Mouse (Mus musculus) layer of hippocampus, adult 2 months (tissue): ENCODE data around the gene Rnd2. TPM values are rescaled to one million over a fixed set of nuclear protein-coding genes. Genes with fewer than 3 reads are reported as not detected.
A peak's percentile ranks its signal among the peaks of the same experiment; 100 is the strongest.
"Not testable (repeated sequence)": the region's sequence is repeated elsewhere in the genome, so short reads cannot be mapped to it uniquely, and the experiment has no call there.

Source experiments
- DNase-seq, 2 experiments: peaks; one replicate each; pipeline ENCODE4 v3.0.0; 2022; ENCODE audit warnings: low spot score in 2 of 2
- H3K27ac ChIP-seq: fragments of 200-600 bp; 2 replicates; pipeline ENCODE4 v1.8.1; 2022
- H3K4me3 ChIP-seq: fragments of 200-600 bp; 2 replicates; pipeline ENCODE4 v1.8.1; 2022; ENCODE audit warnings: mild to moderate bottlenecking
- CTCF ChIP-seq: fragments of 200-600 bp; conservative IDR thresholded peaks from 2 replicates; pipeline ENCODE4 v1.8.1; 2022; ENCODE audit warnings: antibody characterized with exemption, mild to moderate bottlenecking, moderate library complexity
- total RNA-seq, 2 experiments: library from RNA; stranded (reverse); gene quantifications; 2 replicates each; pipeline ENCODE4 v1.2.3; 2021

Gene Rnd2
- total RNA-seq, 2 experiments from 2014 or later: 113 to 122 TPM

DNA sequence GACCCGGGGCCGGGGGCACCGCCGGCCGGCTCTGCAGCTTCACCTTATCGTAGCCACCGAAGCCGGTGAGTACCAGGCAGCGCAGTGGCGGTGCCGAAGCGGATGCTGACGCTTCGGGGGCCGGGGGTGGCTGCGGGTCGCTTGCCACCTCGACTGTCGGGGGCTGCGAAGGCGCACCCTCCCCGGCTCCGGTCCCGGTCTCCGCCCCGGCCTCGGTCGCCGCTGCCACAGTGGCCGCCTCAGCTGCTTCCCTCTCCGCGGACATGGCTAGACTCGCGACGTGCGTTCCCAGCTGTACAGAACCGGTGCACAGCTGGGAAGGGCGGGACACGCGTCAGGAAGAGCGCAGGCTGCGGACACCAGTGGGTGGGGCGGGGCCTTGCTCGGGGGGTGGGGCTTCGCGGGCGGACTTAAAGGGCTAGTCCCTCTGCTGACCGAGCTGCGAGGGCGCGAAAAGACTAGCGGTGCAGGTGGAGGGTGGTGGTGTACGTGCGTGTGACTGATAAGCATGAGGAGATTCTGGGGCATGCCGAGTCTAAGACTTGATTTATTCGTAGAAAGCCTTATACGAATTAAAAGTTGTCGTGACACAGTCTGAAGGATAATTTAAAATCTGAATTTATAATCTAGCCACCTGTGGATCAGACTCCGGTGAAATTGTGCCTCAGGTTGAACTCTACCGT is 1.2 kb downstream of the Rnd2 start, which contains the start of gene Vat1:
TSS of gene Vat1 (minus strand) at position 362 of the 683 bp plus-strand sequence.
- peak within 1 kb of the TSS; percentile 81 for H3K27ac ChIP-seq
- DNase-seq: peak in 1 of 2 experiments; percentile 45
- H3K4me3 ChIP-seq: peak within 1 kb of the TSS; percentile 63
- peak; percentile 37 for TF ChIP-seq CTCF

DNA sequence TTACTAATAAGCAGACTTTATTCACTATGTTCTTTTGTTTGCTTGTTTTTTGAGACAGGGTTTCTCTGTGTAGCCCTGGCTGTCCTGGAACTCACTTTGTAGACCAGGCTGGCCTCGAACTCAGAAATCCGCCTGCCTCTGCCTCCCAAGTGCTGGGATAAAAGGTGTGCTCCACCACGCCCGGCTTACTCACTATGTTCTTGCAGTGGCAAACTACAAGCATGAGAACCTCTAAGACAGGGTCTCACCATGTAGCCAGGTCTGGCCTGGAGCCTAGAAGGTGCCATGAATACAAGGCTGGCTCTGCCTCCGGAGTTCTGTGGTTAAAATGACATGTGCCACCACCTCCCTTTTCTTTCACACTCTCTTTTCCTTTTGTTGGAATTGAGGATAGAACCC is 1.8 kb downstream of the Rnd2 start:
- H3K4me3 ChIP-seq: peak overlapping the region; percentile 63
- not testable (repeated sequence) for H3K27ac ChIP-seq

DNA sequence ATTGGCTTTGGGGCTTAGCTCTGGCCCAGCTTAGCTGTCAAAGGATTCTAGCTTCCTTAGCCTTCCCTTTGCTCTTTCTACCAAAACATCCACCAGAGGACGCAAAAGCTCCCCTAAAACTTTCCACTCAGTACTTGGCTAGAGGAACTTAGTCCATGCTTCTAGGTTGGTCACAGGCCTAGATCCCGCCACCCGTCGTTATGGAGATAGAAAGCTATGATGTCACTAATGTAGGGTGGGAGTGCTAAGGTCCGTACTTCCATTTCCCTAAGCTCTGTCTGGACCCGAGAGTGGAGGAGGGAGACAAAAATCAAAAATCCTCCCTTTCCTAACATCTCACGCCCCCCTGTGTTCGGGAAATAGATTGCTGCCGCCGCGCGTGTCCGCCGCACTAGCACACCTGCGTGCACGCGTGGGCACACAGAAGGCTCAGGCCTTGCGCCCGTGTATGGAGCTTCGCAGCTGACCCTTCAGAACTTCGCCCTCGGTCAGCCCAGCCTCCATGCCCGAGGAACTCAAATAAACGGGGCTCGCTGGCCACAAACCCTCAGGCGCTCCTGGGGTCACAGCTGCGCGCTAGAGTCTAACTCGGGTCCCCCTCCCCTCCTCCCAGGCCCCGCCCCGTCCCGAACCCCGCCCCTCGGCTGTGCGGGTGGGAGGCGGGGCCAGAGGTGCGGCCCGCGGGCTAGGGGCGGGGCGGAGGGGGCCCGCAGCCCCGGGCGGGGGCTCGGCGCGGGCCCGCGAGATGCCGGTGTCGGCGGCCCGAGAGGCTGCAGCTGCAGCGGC is 2.9 kb downstream of the Rnd2 start:
- DNase-seq: peak; percentile 62 to 71
- Histone ChIP-seq H3K27ac (peak overlapping the region; percentile 85), H3K4me3 (peak overlapping the region; percentile 68)
- TF ChIP-seq CTCF: peak; percentile 85

More for the DNA sequence above, 1.8 kb downstream of the Rnd2 start:
- DNase-seq: not testable (repeated sequence)

DNA sequence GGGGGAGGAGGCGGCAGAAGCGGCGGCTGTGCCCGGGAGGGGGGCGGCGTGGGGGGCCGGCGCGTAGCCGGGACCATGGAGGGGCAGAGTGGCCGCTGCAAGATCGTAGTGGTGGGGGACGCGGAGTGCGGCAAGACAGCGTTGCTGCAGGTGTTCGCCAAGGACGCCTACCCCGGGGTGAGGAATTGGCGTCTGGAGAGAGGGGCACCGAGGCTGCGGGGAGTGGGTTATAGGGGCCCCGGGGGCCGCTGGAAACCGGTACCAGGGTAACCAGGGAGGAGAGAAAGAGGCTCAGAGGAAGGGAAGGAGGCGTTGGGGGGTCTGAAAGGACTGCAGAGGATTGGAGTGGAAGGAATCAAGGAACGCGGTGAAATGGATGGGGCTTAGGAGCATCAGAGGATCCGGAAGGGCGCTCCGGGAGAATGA is 3.5 kb downstream of the Rnd2 start:
- TF ChIP-seq CTCF: no peak
- H3K27ac ChIP-seq: peak overlapping the region; percentile 85
- peak overlapping the region; percentile 68 for H3K4me3 ChIP-seq
- no peak for DNase-seq

DNA sequence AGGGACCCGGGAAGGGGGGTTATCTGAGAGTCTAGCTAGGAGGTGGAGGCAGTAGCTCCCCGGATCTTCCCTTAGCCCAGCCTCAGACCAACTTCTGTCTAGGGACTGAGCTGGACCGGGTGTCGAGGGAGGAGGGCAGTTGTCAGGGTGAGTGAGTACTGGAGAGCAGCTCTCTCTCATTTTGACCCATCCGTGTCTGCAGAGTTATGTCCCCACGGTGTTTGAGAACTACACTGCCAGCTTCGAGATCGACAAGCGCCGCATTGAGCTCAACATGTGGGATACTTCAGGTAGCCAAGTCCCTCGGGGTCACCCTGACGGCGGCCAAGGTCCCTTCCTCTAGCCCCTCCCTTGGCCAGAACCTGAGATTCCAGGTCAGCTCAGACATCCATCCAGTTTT is 3.9 kb downstream of the Rnd2 start:
- Histone ChIP-seq H3K27ac (peak overlapping the region; percentile 85), H3K4me3 (peak overlapping the region; percentile 68)
- DNase-seq: no peak
- no peak for TF ChIP-seq CTCF

DNA sequence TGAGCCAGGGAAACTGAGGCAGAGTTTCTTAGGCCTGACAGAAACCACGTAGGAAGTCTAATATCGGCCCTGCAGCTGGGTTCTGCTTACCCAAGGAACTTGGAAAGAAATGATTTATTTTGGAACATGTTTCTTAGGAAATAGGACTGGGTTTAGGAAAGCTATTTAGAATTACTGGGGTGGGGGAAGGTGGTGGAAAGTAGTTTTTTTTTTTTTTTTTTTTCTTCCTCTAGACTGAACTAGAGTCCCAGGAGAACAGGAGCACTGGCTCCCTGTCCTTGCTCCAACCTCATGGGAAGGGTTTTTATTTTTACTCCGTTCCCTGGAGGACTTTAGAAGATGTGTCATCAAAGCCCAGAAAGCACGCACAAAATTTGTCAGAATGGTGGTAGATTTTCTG is 4.4 kb downstream of the Rnd2 start:
- Histone ChIP-seq H3K4me3 (peak overlapping the region; percentile 68; the same call in 1 of the 2 replicates), H3K27ac (peak overlapping the region; percentile 85)
- no peak for DNase-seq
- TF ChIP-seq CTCF: no peak

DNA sequence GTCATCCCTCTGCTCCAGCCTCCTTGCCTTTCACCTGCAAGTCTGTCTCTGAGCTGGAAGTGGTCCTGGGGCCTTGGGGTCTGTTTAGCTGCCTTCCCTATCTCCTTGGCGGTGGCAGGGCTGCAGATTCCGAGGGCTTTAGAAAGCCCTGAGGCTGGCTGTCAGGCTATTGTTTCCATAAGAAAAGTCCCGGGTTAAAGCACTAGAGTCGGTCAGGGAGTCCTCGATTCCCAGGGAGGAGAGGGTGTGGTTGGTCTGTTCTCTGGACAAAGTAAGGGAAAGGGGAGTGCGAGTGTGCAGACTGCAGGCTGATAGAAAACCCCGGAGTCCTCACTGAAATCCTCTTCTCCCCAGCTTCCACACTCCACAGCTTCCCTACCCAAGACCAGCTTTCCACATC is 5.4 kb downstream of the Rnd2 start:
- H3K4me3 ChIP-seq: no peak overlapping the region
- TF ChIP-seq CTCF: no peak
- no peak overlapping the region for H3K27ac ChIP-seq
- DNase-seq: no peak

DNA sequence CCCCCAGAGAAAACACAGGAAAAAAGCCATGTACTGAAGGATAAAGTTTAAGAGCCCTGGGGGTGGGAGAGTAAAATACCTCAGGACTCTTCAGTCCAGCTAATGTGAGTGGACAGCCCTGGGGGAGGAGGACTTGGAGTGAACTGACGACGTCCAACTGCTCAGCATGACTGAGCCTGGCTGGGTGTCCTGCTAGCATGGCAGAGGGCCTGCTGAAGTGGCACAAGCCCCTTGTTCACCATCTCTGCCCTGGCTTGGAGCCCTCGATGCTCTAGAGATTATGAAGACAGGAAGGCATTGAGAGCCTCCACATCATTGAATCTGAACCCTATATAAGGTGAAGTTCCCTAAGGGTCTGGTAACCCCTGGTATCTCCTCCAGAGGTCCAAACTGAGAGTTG is 7.1 kb downstream of the Rnd2 start:
- TF ChIP-seq CTCF: no peak
- no peak for DNase-seq

DNA sequence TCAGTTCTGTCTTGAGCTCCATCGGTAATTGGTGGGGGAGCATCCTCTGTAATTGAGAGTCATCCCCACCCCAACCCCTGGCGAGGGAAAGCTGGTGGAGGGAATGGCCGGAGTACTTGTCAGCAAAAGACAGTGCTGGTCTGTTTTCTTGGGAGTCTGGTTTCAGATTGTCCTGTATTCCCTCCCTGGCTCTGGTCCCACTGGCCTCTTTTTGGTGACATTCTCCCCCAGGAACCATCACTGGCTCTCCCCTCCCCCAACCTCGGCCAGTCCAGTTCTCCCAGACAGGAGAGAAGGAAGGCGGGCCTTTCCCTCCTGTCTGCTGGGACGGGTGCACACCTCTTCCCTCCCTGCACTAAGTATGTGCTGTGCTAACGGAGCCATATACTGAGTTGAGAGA is 7.5 kb downstream of the Rnd2 start:
- peak overlapping the region; percentile 33; the same call in 1 of the 2 replicates for H3K27ac ChIP-seq
- DNase-seq: peak in 1 of 2 experiments; percentile 36
- no peak for TF ChIP-seq CTCF

More for the DNA sequence above, 7.1 kb downstream of the Rnd2 start:
- peak overlapping the region; percentile 33; the same call in 1 of the 2 replicates for H3K27ac ChIP-seq
- H3K4me3 ChIP-seq: no peak overlapping the region

DNA sequence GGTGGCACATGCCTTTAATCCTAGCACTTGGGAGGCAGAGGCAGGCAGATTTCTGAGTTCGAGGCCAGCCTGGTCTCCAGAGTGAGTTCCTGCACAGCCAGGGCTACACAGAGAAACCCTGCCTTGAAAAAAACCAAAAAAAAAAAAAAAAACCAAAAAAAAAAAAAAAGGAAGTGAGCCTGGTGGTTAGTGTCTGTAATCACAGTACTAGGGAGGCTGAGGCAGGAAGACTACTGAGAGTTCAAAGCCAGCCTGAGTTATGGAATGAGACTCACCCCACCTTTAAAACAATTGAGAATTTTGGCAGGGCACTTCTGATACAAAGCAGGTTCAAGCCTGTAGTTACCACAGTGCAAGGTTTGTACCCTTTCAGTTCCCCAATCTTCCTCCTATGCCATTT is 8.9 kb downstream of the Rnd2 start:
- H3K4me3 ChIP-seq, H3K27ac ChIP-seq, DNase-seq: not testable (repeated sequence)

More for the DNA sequence above, 7.5 kb downstream of the Rnd2 start:
- H3K4me3 ChIP-seq: no peak overlapping the region

DNA sequence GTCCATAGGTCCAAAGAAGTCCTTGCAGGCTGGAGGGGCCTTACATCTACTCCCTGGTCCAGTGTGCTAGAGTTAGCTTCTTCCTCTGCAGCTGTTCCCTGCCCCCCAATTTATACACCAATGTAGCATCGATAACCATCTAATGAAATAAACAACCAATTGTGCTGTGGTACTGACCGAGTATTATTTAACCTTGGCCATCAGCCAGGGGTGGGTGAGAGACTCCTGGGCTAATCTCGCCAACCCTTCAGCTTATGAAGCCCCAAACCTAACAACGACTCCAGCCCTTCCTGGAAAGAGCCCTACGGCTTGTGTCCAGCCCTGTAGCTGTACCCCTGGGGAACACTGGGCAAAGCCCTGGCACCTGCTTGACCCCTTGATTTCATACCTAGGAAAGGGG is 9.5 kb downstream of the Rnd2 start:
- H3K4me3 ChIP-seq: no peak overlapping the region
- no peak overlapping the region for H3K27ac ChIP-seq
- TF ChIP-seq CTCF: no peak
- no peak for DNase-seq

DNA sequence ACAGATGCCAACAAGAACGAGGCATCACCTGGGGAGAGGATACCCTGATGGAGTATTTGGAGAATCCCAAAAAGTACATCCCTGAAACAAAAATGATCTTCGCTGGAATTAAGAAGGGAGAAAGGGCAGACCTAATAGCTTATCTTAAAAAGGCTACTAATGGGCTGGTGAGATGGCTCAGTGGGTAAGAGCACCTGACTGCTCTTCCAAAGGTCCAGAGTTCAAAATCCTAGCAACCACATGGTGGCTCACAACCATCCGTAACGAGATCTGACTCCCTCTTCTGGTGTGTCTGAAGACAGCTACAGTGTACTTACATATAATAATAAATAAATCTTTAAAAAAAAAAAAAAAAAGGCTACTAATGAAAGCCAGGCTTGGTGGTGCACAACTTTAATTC is 11.6 kb downstream of the Rnd2 start:
- H3K4me3 ChIP-seq, H3K27ac ChIP-seq, DNase-seq: not testable (repeated sequence)

DNA sequence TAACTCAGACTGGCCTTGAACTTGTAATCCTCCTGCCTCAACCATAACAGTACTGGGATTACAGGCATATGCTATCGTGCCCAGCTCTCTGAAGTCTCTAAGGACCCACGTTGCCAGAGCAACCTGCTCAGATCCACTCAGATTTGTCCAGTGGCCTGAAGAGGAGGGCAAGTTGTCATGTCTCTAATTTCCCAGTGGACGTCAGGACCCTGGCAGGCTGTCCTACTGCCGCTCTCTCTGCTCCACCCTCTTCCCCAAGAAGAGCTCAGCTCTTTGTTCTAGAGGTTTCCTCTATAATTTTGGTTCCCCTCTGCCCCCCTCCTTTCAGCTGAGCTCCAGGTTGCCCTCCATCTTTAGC is 12.4 kb downstream of the Rnd2 start:
- DNase-seq: no peak
- no peak overlapping the region for H3K4me3 ChIP-seq
- no peak for TF ChIP-seq CTCF
- H3K27ac ChIP-seq: no peak overlapping the region
